Mouse (Mus musculus) cerebellum, adult (tissue): ENCODE results near the gene Gm26558.

ENCODE experiments used
- ATAC-seq: cut with Nextera tagmentation; 2 replicates; pipeline ENCODE4 v1.9.2; 2017; ENCODE audit warnings: mild to moderate bottlenecking, moderate library complexity, mixed read lengths; ENCODE audit not compliant: insufficient number of reproducible peaks, low FRiP score, low TSS enrichment

Gene Gm26558

GRCm38 (mm10) chr2:70649471-70649870 is 12.4 kb downstream of the Gm26558 start:
- no peak for ATAC-seq

DNA sequence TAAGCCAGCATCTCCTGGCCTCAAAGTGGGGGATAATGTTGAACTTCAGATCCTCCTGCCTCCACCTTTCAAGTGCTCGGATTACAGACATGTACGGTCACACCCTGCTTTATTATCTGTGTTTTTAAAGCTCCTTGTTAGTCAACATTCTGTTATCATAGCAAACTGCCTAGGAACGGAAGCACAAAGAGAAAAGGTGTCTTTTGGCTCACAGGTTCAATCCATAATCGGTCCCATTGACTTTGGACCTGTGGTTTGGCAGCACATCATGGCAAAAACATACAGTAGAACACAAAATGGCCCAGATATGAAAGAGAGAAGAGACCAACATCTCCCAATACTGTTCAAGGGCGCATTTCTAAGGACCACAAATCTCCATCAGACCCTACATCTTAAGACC is 13.6 kb downstream of the Gm26558 start:
- ATAC-seq: no peak

- ATAC-seq: no peak
Observed at GRCm38 (mm10) chr2:70647681-70648080, 14.2 kb downstream of the Gm26558 start.

DNA sequence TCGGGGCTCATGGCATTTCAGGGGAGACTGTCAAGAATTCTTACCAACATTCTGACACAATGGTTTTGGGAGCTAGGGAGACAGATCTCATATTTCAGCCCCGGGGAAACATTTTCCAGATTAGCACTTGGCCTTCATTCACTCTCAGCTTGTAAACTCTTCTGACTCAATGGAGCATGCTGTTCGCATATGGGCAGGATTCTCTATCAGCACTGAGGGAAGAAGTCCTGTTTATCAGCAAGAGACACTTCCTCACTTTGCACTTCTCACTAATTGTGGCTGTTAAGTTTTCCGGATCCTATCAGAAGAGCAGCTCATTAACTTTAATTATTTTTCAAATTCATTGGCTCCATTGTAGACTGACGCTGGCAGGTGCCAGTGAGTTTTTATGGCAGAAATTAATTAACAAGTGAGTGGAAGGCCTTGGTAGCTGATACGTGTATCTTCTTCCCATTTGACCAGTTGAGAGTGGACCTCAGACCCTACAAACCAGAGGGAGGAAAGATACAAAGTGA is 16.6 kb downstream of the Gm26558 start:
- ATAC-seq: no peak

- ATAC-seq: no peak
Observed at GRCm38 (mm10) chr2:70642971-70643565, 18.8 kb downstream of the Gm26558 start.

DNA sequence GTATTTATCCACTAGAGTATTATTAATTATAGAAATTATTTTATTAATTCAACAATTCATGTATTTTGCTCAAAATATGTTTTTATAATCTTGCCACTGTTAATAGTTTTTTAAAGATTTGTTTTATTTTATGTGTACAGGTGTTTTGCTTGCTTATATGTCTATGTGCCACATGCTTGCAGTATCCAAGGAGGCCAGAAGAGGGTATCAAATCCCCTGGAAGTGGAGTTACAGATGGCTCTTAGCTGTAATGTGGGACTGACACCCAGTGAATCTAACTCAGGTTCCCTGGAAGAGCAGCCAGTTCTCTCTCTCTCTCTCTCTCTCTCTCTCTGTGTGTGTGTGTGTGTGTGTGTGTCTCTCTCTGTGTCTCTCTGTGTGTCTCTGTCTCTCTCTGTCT is 20.9 kb downstream of the Gm26558 start:
- ATAC-seq: no peak

- ATAC-seq: no peak
Observed at GRCm38 (mm10) chr2:70634028-70634690, 27.7 kb downstream of the Gm26558 start.

- ATAC-seq: no peak
Observed at GRCm38 (mm10) chr2:70632412-70632811, 29.5 kb downstream of the Gm26558 start.

GRCm38 (mm10) chr2:70631321-70631720 is 30.6 kb downstream of the Gm26558 start:
- ATAC-seq: no peak

GRCm38 (mm10) chr2:70629921-70630320 is 32.0 kb downstream of the Gm26558 start:
- ATAC-seq: no peak

DNA sequence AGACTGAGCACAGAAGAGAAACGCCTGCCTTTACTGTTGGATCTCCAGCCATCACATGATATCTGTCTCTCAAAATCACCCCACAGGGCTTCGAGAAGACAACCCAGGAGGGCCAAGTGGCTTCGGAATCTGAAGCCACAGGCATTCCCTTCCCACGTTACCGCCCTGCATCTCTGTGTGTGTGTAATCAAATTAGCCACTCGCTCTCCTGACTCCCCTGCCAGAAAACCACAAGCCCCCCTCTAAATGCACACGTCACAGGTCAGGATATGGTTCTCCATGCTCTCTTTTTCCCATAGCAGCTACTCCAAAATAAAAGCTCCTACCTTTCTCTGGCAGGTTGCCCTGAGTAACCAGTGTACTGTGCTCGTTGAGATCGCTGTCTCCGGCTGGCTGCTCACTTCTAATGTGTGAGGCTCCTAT is 32.6 kb downstream of the Gm26558 start:
- ATAC-seq: no peak

DNA sequence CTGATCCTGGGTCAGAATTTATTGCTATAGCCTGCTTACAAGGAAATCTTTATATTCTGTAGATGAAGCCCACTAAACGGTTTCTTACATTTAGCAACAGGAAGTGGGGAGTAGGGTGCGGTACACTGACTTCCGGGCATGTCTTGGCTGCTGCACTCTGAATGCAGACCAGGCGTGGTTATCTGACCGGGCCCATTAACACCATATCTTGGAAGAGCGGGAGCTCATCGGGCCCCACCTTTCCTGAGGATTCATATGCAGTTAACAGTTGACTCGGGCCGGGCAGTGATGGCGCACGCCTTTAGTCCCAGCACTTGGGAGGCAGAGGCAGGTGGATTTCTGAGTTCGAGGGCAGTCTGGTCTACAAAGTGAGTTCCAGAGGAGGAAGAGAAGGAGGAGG is 33.5 kb downstream of the Gm26558 start:
- ATAC-seq: no peak

- ATAC-seq: no peak
Observed at GRCm38 (mm10) chr2:70625761-70626160, 36.1 kb downstream of the Gm26558 start.

- ATAC-seq: no peak
Observed at GRCm38 (mm10) chr2:70622244-70622643, 39.7 kb downstream of the Gm26558 start.

DNA sequence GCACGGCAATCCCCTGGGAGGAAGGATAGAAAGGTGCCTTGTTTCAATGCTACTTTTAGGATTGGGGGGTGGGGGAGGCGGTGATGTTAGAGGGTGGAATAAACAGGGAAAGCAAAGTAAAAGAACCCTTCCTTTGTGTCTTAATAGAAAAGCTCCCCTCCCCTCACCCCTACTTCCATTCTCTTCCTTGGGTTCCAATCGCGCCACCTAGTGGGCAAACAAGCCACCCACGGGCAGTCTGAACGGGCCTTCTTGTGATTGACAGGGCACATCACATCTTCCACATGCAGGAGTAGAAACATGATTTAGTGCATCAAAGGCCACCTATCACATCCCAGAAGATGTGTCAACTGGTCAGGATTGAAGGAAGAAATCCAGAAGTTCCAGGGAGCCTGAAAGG is 41.7 kb downstream of the Gm26558 start:
- ATAC-seq: no peak

- ATAC-seq: no peak
Observed at GRCm38 (mm10) chr2:70619232-70619835, 42.6 kb downstream of the Gm26558 start.

DNA sequence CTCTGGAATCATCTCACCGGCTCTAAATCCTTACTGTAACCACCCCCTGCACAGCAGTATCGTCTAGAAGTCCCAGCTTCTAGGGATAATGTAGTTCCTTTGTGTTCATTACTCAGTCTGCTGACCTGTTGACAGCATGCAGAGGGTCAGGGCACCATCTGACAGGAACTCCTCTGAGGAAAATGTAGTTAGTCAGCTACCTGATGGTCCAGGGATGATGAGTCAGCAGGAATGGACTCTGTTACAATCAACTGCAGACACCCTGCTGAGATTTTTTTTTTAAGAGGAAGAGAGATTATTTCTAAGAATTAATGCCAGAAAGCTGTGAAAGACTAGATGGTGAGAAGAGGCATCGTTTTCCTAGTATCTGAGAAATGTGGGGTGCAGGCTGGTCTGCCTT is 45.3 kb downstream of the Gm26558 start:
- ATAC-seq: no peak

DNA sequence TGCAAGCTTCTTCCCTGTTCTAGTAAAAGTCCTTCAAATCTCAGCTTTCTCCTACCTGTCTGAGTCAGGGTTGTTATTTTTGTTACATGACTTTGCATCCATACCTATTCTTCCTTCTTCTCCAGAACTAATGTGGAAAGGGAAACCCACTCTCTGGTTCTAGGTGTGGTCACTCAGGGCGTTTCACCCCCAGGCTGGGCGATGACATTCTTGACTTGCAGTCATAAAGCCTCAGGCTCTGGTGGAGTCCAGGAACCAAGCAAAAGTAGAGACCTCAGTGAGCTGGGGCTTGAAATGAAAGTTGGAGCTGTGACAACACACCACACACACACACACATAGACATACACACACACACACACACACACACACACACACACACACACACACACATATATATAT is 45.8 kb downstream of the Gm26558 start:
- ATAC-seq: no peak

DNA sequence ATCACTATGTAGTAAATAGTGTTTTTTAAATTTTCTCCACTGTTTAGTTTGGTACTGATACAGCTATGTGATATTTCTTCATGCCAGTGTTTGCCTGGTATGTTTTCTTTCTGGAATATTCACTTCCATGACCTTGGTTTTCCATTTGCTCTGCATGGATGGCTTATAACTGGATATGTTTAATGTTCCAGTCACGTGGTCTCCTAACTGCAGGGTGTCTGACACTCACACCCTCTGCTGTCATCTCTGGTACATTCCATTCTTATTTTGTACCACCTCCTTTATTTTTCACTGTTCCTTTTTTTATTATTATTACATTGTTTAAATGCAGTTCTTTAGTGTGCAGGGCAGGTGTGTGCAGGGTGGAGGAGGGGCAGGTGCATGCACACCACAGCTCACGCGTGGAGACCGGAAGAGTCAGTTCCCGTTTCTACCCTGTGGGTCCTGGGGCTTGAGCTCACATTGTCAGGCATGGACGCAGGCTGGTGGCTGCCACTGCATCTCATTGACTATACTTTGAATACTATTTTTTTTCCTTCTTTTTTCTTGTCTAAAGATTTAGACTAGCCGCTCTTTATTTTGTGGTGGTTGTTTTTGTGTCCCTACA is 47.1 kb downstream of the Gm26558 start:
- ATAC-seq: no peak
